Mouse (Mus musculus): Measurements from ENCODE around the gene Phospho1. TPM values are rescaled to one million over a fixed set of nuclear protein-coding genes. Genes with fewer than 3 reads are reported as not detected.

Gene Phospho1
- polyA plus RNA-seq, 1 experiment from 2014 or later: 2.6 TPM

DNA sequence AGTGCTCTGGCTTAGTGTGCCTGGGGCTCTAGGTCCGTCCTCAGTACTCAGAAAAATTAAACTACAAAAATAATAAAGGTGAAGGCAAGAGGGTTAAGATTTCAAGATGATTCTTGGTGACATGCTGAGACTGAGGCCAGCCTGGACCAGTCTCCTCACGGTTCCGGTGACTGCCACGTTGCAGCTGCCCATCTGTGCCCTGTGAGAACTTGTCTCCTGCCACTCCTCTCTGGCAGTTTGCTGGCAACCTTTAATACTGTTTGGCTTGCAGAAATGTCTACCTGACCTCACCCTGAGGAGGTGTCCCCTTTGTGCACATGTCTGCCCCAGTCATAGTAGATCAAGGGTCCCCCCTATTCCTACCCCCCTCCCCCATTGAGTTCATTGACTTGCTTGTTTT, 40.8 kb upstream of the Phospho1 start:
- no peak for TF ChIP-seq CTCF (IDR thresholded peaks at IDR 0.05; ENCODE audit: low read depth)
- H3K9me3 ChIP-seq (ENCODE audit: control insufficient read depth): no peaks in the 10 kb centered on the region
- no peaks in the 10 kb centered on the region for H3K27me3 ChIP-seq (replicated peaks; ENCODE audit: control insufficient read depth, insufficient read depth, low read length)
- no peak for ATAC-seq
- no peaks in the 10 kb centered on the region for H3K36me3 ChIP-seq (ENCODE audit: control insufficient read depth, insufficient read depth)
- no peaks in the 10 kb centered on the region for H3K4me1 ChIP-seq (replicated peaks; ENCODE audit: control insufficient read depth, insufficient read depth, low read length)
- WGBS: 90% methylated on average over 4 of the region's 4 CpGs
- H3K4me2 ChIP-seq (replicated peaks; ENCODE audit: low read depth): no peak overlapping the region
- H3K4me3 ChIP-seq (ENCODE audit: low read depth, low read length): no peak overlapping the region
- H3K27ac ChIP-seq (ENCODE audit: low read depth, low read length): no peak overlapping the region
- H3K9ac ChIP-seq (ENCODE audit: low read depth, low read length): no peak overlapping the region

DNA sequence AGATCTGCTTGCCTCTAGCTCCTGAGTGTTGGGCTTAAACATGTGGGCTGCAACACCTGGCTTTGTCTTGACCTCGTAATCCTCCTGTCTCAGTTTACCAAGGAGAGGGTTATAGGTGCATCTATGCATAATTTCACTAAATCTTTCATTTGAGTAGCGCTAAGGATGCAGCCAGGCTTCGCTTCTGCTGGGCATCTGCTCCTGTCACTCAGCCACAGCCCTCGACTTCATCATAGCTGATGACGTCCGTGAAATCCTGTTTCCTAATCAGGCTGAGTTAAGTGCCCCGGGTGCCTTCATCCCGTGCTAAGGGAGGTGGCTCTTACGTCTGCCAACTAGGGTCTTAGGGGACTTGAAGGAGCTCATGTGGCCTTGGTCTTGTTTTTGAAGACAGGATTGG, 40.3 kb upstream of the Phospho1 start:
- WGBS: 86% methylated on average over 9 of the region's 9 CpGs

DNA sequence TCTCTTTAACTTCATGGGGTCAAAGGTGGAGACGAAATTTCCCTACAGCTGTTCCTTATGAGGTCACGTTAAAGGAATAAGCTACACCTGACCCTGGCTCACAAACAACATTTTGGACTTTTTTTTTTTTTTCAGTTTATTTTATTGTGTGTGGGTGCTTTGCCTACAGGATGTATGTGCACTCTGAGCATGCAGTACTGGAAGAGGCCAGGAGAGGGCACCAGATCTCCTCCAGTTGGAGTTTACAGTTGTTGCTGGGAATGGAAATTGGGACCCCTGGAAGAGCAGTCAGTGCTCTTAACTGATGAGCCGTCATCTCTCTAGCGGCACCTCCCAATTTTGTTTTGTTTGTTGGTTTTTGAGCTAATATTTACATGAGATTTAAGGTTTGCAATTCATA, 38.6 kb upstream of the Phospho1 start:
- WGBS: 88% methylated on average over 4 of the region's 4 CpGs
- no peak overlapping the region for H3K27ac ChIP-seq (ENCODE audit: low read depth, low read length)

More for the DNA sequence above, 40.3 kb upstream of the Phospho1 start:
- Histone ChIP-seq H3K9ac (ENCODE audit: low read depth, low read length) (no peak overlapping the region), H3K27me3 (replicated peaks; ENCODE audit: control insufficient read depth, insufficient read depth, low read length) (no peaks in the 10 kb centered on the region), H3K36me3 (ENCODE audit: control insufficient read depth, insufficient read depth) (no peaks in the 10 kb centered on the region), H3K27ac (ENCODE audit: low read depth, low read length) (no peak overlapping the region), H3K9me3 (ENCODE audit: control insufficient read depth) (no peaks in the 10 kb centered on the region), H3K4me2 (replicated peaks; ENCODE audit: low read depth) (no peak overlapping the region), H3K4me1 (replicated peaks; ENCODE audit: control insufficient read depth, insufficient read depth, low read length) (no peaks in the 10 kb centered on the region), H3K4me3 (ENCODE audit: low read depth, low read length) (no peak overlapping the region)
- no peak for ATAC-seq
- TF ChIP-seq CTCF (IDR thresholded peaks at IDR 0.05; ENCODE audit: low read depth): no peak

GRCm38 (mm10) chr11:95786511-95786910, 37.8 kb upstream of the Phospho1 start:
- no peak for TF ChIP-seq CTCF (IDR thresholded peaks at IDR 0.05; ENCODE audit: low read depth)
- ATAC-seq: no peak
- H3K4me1 ChIP-seq (replicated peaks; ENCODE audit: control insufficient read depth, insufficient read depth, low read length): no peaks in the 10 kb centered on the region
- no peaks in the 10 kb centered on the region for H3K27me3 ChIP-seq (replicated peaks; ENCODE audit: control insufficient read depth, insufficient read depth, low read length)
- H3K9ac ChIP-seq (ENCODE audit: low read depth, low read length): no peak overlapping the region
- H3K36me3 ChIP-seq (ENCODE audit: control insufficient read depth, insufficient read depth): no peaks in the 10 kb centered on the region
- no peak overlapping the region for H3K4me2 ChIP-seq (replicated peaks; ENCODE audit: low read depth)
- no peak overlapping the region for H3K27ac ChIP-seq (ENCODE audit: low read depth, low read length)
- H3K4me3 ChIP-seq (ENCODE audit: low read depth, low read length): no peak overlapping the region
- H3K9me3 ChIP-seq (ENCODE audit: control insufficient read depth): no peaks in the 10 kb centered on the region
- 89% methylated on average over 6 of the region's 6 CpGs for WGBS

More for the DNA sequence above, 38.6 kb upstream of the Phospho1 start:
- TF ChIP-seq CTCF (IDR thresholded peaks at IDR 0.05; ENCODE audit: low read depth): peak; percentile 61
- Histone ChIP-seq H3K36me3 (ENCODE audit: control insufficient read depth, insufficient read depth) (no peaks in the 10 kb centered on the region), H3K9ac (ENCODE audit: low read depth, low read length) (no peak overlapping the region), H3K4me1 (replicated peaks; ENCODE audit: control insufficient read depth, insufficient read depth, low read length) (no peaks in the 10 kb centered on the region), H3K9me3 (ENCODE audit: control insufficient read depth) (no peaks in the 10 kb centered on the region), H3K4me3 (ENCODE audit: low read depth, low read length) (no peak overlapping the region), H3K4me2 (replicated peaks; ENCODE audit: low read depth) (no peak overlapping the region), H3K27me3 (replicated peaks; ENCODE audit: control insufficient read depth, insufficient read depth, low read length) (no peaks in the 10 kb centered on the region)
- no peak for ATAC-seq

- Histone ChIP-seq H3K9me3 (ENCODE audit: control insufficient read depth) (no peaks in the 10 kb centered on the region), H3K4me2 (replicated peaks; ENCODE audit: low read depth) (no peak overlapping the region), H3K4me1 (replicated peaks; ENCODE audit: control insufficient read depth, insufficient read depth, low read length) (no peaks in the 10 kb centered on the region), H3K27ac (ENCODE audit: low read depth, low read length) (no peak overlapping the region), H3K4me3 (ENCODE audit: low read depth, low read length) (no peak overlapping the region), H3K27me3 (replicated peaks; ENCODE audit: control insufficient read depth, insufficient read depth, low read length) (no peaks in the 10 kb centered on the region), H3K9ac (ENCODE audit: low read depth, low read length) (no peak overlapping the region), H3K36me3 (ENCODE audit: control insufficient read depth, insufficient read depth) (no peaks in the 10 kb centered on the region)
- no peak for TF ChIP-seq CTCF (IDR thresholded peaks at IDR 0.05; ENCODE audit: low read depth)
- ATAC-seq: no peak
- WGBS: 60% methylated on average over 8 of the region's 8 CpGs
These were observed 34.8 kb upstream of the Phospho1 start for GRCm38 (mm10) chr11:95789451-95789891.

GRCm38 (mm10) chr11:95791787-95792186, 32.5 kb upstream of the Phospho1 start:
- Histone ChIP-seq H3K9me3 (ENCODE audit: control insufficient read depth) (no peaks in the 10 kb centered on the region), H3K27ac (ENCODE audit: low read depth, low read length) (no peak overlapping the region), H3K4me3 (ENCODE audit: low read depth, low read length) (no peak overlapping the region), H3K4me2 (replicated peaks; ENCODE audit: low read depth) (no peak overlapping the region), H3K36me3 (ENCODE audit: control insufficient read depth, insufficient read depth) (no peaks in the 10 kb centered on the region), H3K4me1 (replicated peaks; ENCODE audit: control insufficient read depth, insufficient read depth, low read length) (no peaks in the 10 kb centered on the region), H3K9ac (ENCODE audit: low read depth, low read length) (no peak overlapping the region), H3K27me3 (replicated peaks; ENCODE audit: control insufficient read depth, insufficient read depth, low read length) (peaks cover 12% of the 10 kb centered on the region)
- TF ChIP-seq CTCF (IDR thresholded peaks at IDR 0.05; ENCODE audit: low read depth): no peak
- 86% methylated on average over 13 of the region's 13 CpGs for WGBS
- no peak for ATAC-seq

DNA sequence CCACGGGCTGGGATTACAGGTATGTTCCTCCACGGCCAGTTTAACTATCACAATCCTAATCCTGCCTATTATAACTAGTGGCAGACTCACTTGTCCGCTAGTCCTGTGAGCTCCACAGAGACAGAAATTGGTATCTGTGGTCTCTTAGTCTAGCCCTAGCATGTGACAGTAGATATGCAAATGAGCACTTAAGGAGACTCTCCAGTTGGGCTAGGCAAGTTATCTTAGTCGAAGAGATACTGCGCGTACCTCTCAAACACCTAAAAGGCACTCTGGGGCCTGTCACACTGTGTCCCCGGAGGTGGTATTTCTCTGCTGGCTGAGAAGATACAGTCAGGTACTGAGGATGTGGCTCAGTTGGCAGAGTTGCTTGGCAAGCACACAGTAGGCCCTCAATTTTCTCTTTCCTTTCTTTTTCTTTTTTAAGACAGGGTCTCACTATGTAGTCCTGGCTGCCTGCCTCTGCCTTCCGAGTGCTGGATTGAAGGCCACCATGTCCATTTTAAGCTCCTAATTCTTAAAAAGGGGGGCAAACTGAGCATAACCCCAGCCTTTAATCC, 31.3 kb upstream of the Phospho1 start:
- Histone ChIP-seq H3K27me3 (replicated peaks; ENCODE audit: control insufficient read depth, insufficient read depth, low read length) (peaks cover 19% of the 10 kb centered on the region), H3K9ac (ENCODE audit: low read depth, low read length) (no peak overlapping the region), H3K36me3 (ENCODE audit: control insufficient read depth, insufficient read depth) (no peaks in the 10 kb centered on the region), H3K27ac (ENCODE audit: low read depth, low read length) (no peak overlapping the region), H3K4me2 (replicated peaks; ENCODE audit: low read depth) (no peak overlapping the region), H3K4me1 (replicated peaks; ENCODE audit: control insufficient read depth, insufficient read depth, low read length) (no peaks in the 10 kb centered on the region), H3K4me3 (ENCODE audit: low read depth, low read length) (no peak overlapping the region), H3K9me3 (ENCODE audit: control insufficient read depth) (no peaks in the 10 kb centered on the region)
- no peak for ATAC-seq
- TF ChIP-seq CTCF (IDR thresholded peaks at IDR 0.05; ENCODE audit: low read depth): no peak
- 88% methylated on average over 8 of the region's 8 CpGs for WGBS

Data from intestine, postnatal 0 days (tissue).